Mouse (Mus musculus) ovary, postnatal 10 days (tissue): Measurements from ENCODE around the gene Atxn3.
"Not testable (repeated sequence)": the region's sequence is repeated elsewhere in the genome, so short reads cannot be mapped to it uniquely, and the experiment has no call there.

Source experiments
- DNase-seq: peaks from one replicate; pipeline ENCODE4 v3.0.0; 2022; ENCODE audit warnings: low spot score

Gene Atxn3

DNA sequence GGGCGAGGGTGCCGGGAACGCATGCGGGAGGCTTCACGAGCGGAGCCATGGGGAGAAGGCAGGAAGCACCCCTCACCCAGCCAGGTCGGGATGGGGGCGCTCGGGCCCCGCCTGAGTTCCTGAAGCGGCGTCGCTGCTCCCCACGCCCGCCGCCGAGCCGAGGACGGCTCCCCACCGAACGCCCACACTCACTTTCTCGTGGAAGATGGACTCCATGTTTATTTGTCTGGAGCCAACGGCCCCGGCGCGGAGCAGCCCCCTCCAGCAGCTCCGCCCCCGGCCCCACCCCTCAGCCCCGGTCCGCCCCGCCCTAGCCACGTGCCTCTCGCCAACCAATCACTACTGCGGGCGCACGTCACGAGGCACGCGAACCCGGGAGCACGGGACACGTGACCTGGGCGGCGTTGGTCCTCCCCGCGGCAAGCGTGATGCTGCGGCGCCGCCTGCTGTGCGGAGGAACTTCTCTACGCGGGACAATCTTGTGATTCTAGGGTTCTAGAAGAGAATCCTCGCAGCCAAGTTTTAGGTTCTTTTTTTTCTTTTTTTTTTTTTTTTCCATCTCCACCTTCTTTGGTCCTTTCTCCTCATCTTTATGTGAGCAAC, at the start of gene Atxn3:
Gene Atxn3 (minus strand): TSS at position 305 of the 603 bp plus-strand sequence.
- peak; percentile 91 for DNase-seq

DNA sequence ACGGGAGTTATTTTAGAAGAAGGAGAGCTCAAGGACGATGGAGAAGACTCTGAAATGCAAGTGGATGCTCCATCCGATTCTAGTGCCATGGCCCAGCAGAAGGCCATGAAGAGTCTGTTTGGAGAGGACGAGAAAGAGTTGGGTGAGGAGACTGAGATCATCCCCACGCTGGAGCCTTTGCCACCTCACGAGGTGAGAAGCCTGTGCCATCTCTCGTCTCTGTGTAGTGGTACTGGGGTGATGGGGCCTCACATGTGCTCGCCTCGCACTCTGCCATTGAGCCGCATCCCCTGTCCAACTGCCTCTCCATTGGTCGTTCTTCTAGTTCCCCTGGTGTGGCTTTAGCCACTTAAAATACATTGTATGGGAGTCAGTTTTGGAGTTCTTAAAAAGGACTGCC, 42.7 kb upstream of the Atxn3 start:
- DNase-seq: no peak

DNA sequence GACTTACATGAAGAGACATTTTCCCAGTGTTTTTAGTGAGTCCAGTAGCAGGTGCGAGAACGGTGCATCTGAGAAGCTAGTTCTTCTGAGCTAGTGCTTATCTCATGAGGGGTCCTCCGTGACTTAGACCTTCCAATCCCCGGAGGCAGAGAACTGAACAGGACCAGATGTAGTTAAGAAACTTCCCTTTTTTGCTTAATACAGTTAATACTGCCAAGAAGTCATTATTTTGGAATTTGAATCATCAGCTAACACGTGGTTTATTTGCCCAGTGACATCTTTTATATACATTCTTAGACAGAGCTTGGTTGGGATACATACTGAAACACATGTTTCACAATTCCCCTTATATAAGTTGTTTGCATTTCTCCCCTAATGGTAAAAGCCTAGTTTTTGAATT, 40.9 kb upstream of the Atxn3 start:
- no peak for DNase-seq

DNA sequence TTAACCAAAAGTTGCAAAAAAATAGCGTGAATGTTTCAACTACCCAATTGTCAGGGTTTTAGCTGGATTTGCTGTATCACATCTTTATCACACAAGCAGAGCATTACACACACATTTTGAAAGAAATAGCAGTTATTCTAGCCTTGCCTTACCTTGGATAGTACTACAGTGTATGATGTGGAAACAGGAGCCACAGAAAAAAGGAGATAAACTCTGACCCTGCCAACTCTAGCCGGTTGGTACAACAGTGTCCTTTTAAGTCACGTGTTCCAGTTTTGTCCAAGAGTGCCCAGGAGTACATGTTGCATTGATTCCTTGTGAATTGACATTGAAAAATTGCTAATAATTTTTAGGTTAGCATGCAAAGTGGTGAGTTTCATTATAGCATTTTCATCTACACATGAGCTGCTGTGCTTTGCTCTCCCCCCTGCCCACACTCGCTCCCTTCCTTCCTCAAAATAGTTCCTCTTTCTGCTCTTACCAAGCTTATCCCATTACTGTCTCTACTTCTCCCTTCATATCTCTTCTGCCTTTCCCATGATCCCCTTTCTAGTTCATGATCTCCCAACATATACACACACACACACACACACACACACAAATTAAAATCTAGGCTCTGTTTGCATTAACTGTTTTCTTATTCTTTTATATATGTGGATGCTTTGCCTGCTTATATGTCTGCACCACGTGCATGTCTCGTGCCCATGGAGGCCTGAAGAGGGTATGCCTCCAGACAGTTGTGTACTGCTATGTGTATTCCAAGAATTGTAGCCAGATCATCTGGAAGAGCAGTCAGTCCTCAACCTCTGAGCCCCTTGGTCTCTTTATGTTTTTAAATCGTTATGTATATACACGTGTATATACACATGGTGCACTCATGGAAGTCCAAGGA, 36.8 kb upstream of the Atxn3 start:
- DNase-seq: no peak

DNA sequence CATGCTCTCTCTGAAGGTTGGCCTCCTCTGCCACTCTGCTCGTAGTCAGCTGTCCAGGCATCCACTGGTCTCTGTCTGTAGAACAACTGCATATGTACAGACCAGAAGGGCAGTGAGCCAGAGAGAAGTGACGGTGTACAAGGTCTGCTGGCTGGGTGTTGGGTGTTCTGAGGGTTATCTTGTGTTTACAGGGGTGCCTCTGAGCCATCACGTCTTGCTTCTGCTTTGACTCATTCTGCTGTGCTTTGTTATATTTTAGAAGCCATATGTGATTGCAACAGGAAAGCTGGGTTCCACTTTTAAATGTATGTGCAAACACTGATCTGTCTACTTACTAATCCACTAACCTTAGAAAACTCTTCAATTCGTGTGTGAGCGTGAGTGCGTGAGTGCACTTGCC, 29.6 kb upstream of the Atxn3 start:
- DNase-seq: no peak

DNA sequence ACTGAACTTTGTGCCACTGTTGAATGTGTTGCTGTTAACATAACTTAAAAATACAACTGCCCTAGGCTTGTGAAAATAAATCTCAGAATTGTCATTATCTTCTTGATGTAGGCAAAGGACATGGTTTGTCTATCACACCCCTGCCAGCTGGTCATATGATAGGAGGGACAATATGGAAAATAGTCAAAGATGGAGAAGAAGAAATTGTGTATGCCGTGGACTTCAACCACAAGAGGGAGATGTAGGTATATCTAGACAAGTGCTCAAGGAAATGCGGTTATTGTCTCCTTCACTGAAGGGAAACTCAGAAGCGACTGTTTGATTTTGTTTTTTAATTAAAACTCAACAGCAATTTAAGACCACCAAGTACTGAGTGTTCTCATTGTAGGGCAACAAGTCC, 27.1 kb upstream of the Atxn3 start:
- DNase-seq: no peak

DNA sequence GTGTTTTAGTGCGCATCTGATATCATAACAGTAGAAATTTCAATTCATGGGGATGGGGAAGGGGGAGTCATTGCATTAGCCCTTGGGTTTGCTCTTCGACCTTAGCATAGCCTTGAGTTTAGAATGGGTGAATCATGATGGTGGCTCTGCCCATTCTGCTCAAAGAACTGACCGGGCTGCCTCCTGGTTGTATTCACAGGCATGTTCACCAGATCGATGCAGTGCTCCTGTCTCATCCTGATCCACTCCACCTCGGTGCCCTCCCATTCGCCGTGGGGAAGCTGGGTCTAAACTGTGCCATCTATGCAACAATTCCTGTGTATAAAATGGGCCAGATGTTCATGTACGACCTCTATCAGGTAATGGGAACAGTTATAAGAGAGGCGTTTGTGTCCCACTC, 24.9 kb upstream of the Atxn3 start:
- DNase-seq: no peak

DNA sequence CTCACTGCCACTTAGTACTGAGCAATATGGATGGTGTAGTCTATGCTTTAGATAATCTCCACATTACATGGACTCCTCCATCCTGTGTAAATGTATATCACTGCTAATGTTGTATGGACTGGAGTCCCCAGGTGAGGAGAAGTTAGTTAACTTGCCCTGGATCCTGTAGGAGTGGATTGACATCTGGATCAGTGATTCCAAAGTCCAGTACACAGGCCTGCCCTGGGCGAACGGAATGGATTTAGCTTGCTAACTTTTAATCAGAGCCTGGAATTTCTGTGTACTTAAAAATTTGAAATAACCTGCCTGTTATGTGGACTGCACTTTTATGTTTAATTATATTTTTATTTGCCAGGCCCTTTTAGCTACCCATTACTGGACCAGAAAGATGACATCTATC, 23.5 kb upstream of the Atxn3 start:
- no peak for DNase-seq

DNA sequence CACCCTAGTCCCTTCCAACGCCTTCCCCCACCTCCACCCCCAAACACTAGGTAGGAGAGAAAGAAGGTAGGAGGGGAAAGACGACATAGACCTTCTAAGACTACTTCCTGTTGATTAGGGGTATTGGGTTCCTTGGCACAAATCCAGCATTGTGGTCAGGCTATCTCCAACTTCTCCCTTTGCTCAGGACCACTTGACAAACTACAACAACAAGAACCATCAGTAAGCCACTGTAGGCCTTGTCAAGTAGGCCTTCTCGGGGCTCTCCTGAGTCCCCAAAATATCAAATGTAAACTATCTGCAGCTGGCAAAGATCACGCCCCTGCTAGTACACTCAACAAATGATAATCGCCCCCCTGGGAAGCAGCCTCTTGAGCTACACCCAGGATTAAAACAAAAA, 22.2 kb upstream of the Atxn3 start:
- DNase-seq: no peak

DNA sequence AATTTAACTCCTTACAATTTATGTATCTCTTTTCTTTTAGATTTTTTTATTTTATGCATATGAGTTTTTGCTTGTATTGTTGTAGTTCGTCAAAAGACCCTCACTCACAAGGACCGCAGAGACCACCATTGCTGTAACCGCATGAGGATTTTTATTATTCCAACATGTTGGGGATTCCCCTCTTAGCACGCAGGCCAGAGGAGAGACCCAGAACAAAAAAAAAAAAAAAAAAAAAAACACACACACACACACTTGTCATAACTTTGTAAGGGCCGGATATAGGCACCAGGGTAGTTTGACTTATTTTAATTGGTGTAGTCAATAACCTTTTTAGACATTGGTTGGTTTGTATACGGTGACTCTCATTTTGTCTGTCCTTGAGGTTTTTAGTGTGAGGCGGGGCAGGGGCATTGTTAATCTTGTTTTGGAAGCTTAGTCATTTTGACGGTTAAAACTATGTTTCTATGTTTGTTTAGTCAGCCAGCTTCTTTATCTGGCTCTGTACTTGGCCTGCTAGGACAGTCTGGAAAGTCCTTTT, 21.2 kb upstream of the Atxn3 start:
- no peak for DNase-seq

DNA sequence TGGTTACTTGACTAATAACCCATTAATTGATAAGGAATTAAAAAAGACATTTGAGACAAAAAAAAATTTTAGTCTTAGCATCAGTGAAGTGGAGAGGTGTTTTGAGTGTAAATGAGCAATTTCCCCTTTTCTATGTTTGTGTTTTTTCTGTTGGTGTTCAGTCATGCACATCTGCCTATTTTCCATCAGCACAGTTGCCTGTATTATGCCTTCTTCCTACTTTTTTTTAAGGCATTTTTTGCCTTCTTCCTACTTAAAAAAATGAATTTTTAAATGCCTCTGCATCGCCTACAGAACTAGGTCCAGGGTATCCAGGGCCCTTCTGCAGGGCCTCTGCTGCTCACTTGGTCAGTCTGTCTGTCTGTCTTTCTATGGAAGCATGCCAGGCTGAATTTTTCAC, 20.5 kb upstream of the Atxn3 start:
- no peak for DNase-seq

DNA sequence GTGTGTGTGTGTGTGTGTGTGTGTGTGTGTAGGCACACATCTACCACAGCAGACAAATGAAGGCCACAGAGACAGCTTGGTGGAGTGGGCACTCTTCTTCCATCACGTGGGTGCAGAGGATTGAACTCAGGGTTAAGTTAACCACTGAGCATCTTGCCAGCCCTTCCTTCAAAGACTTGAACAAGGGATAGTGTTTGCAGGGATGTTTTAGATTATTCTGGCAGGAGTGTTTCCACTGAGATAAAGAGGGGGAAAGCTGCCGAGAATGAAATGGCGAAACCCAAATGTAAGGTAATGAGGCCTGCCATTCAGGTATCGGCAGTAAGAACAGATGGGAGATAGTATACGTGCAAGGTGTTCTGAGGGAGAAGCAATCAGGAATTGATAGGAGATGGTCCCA, 20.1 kb upstream of the Atxn3 start:
- no peak for DNase-seq

DNA sequence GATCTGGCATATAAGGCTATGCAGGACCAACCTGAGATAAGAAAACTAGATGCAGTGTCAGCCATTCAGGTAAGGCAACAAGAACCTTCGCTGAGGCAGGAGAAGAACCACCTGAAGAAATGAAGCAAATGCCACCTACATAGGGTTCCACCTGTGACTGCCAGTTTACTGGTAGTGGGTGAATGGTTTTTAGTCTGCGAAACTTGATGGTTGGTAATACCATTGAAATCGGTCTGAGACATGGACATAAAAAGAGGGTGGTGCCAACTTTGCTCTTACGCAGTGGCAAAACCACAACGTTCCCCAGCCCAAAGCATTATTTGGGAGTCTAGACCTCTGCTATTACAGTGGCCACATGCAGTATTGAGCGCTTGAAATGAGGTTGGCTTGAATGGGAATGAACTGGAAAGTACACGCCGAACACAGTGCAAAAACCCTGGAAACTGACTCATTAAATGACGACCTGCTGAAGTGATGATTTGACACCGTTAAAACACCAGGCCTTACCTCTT, 19.4 kb upstream of the Atxn3 start:
- no peak for DNase-seq

DNA sequence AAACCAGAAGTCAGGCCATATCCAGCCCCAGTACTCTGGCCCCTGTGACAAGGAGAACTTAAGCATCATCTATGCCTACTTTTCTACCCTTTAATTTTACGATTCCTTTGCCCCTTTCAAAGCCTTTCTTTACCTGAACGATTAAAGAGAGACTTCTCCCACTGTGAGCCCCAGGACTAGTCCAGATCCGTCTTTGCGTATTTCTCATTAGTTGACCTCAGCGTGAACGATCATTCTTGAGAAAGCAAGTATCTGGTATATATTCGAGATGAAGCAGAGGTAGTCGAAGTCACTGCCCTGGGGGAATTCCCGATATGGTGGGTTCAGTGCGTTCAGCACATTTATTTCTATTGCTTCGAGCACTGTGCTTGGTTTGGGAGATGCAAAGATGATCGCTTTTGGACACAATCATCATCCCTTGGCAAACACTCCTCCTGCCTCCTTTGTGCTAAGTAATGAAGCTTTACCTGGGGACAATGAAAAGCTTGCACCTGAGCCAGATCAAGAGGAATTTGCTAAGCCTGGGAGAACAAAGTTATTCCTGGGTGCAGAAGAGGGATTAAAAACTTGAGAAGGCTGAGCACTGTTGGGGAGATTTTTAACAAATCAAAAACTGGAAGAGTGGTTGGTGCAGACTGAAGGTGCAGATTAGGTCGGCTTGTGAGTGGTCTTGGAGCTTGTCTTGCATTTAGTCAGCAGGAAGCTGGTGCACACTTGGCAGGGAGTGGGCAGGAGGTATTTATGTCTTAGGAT, 18.8 kb upstream of the Atxn3 start:
- no peak for DNase-seq

DNA sequence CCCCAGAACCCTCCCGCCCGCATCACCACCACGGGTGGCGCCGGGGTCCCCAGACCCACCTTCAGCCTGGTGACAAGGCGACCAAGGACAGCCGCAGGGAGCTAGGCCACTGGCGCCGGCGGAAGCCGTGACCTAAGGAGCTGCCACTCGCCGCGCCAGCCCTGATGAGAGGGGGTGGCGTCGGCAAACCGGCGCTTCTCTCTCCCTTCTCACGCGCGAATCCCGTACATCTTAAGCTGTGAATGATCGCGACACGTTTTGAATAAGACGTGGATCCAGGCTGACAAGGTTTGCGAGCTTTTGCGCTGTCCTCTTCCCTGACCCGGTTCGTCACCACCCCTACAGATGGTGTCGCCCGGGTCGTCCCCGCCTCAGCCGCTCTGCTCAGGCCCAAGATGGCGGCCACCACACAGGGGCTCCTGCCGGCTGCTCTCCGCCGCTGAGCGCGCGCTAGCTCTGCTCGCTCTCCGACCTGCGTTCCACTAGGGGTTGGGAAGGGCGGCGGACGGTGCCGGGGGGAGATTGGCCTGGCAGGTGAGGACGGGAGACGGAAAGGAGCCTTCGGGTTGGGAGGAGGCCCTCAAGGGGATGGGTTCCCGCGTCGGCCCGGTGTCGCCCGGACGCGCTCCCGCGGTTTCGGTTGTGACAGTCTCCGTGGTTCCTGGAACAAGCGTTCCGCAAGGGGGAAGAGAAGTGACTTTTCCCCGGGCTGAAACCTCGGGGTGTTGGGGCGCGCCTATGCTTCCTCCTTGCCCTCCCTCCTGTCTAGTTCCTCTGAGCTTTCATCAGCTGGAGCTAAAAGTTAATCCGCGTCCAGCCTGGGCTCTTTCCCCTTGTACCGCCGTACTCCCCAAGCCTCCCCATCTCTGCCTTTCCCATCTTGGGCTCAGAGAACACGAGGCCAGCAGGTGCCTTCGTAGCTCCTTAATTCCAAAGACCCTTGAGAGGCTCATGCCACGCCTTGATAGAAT, 17.8 kb upstream of the Atxn3 start, which contains the start of gene Cpsf2:
Gene Cpsf2 (plus strand): TSS at position 388 of the 971 bp plus-strand sequence.
- peak; percentile 87 for DNase-seq

DNA sequence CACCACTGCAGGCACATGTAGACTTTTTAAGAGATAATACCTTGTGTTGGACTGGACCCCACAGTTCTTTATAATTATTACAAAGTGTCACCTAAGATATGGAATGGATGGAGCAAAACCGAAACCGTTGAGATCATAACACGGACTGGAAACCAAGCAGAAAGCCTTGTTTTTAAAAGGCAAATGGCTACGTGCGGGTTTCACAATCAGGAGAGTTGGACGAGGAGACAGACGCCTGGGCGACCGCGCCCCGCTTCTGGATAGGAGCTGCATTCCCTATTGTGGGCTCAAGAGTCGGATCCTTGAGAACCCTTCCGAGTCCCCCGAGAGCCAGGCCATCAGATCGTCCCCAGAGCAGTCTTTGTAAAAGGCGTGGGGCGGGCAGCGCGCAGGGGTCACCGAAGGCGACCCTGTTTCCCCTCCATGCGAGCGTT, 17.1 kb upstream of the Atxn3 start:
- no peak for DNase-seq

DNA sequence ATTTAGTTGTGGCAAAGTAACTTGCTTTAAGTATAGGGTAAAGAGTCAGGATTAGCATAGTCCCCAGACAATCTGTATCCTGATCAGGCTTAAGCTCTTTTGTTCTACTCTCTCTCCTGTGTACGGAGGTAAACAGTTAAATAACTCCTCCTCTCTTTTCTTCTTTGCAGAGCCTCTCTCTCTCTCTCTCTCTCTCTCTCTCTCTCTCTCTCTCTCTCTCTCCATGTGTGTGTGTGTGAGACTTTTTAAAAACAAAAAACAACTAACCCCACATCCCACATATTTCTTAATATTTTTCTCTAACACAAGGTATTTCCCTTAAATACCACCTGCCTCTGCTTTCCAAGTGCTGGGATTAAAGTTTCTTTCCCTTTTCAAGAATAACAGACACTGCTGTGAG, 16.5 kb upstream of the Atxn3 start:
- DNase-seq: no peak

DNA sequence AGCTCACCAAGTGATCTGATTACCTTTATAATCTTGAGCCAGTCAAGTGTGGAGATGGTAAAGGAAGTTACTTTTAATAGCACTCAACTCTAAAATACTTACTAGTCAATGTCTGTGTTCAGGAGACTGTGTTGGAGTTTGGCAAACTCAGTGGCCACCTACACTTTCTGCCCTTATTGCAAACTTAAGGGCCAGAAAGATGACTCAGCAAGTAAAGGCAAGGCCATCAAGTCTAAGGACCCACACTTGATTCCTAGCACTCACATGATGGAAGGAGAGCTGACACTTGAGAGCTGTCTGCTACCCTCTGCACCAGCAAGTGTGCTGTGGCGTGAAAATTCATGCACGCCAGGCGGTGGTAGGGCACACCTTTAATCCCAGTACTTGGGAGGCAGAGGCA, 14.2 kb upstream of the Atxn3 start:
- no peak for DNase-seq

DNA sequence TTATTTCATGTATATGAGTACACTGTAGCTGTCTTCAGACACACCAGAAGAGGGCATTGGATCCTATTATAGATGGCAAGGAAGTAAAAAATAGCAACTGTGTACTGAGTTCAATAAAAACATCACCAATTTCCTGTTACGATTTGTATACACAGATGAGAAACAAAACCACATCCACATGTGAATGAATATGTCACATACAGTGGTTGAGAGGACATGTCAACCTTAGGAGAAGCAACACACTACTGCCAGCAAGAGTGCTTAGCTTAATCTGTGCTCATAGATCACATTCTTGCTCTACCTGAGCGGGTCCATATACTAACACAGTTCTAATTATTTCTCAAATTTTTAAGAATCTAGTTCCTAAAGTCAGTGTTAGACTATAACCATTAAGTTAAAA, 13.3 kb upstream of the Atxn3 start:
- no peak for DNase-seq

DNA sequence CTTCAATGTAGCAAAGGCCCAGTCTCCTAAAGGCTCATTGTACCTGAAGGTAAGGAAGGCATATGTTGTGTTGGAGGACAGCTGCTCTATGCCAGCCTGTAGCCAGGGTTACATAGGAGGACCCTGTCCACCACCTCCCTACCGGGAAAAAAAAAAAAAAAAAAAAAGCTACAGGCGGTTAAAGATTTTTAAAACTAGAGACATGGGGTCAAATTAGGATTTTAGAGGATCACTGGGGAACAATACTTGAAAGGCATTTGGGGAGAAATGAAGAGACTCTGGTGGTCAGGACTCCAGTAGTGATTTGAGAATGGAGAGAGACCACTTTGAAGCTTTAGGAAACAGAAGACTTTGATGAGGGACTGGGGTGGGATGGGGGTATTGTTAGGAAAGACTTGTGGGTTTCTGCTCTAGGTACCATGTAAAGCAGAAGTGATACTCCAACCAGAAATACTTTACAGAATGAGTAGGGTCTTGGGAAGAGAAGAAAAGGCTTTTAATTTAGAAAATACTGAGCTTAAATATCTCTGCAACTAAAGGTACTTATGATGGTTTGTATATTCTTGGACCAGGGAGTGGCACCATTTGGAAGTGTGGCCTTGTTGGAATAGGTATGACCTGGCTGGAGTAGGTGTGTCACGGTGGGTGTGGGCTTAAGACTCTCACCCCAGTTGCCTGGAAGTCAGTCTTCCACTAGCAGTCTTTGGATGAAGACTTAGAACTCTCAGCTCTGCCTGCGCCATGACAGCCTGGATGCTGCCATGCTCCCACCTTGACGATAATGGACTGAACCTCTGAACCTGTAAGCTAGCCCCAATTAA, 1.1 kb upstream of the Atxn3 start:
- not testable (repeated sequence) for DNase-seq
